Mouse (Mus musculus): ENCODE results near the gene Nup133. TPM values are rescaled to one million over a fixed set of nuclear protein-coding genes. Genes with fewer than 3 reads are reported as not detected.

Nup133 gene
- polyA plus RNA-seq, 1 experiment from 2014 or later = 42.3 TPM

- no peaks in the 10 kb centered on the region for H3K9me3 ChIP-seq
- no peaks in the 10 kb centered on the region for H3K27me3 ChIP-seq
- no peak for ATAC-seq (ENCODE audit: insufficient number of reproducible peaks, insufficient read depth, low FRiP score, low TSS enrichment, low read depth)
- H3K4me1 ChIP-seq = peaks cover 14% of the 10 kb centered on the region
- H3K4me2 ChIP-seq = peak overlapping the region; percentile 97
- peak overlapping the region; percentile 100 for H3K4me3 ChIP-seq
- H3K27ac ChIP-seq = peak overlapping the region; percentile 91
- peak overlapping the region; percentile 91 for H3K9ac ChIP-seq
- H3K36me3 ChIP-seq = peaks cover 28% of the 10 kb centered on the region
- WGBS = 33% methylated on average over 10 of the region's 10 CpGs
Observed at GRCm38 (mm10) chr8:123950077-123950802, 1.2 kb upstream of the Nup133 start.

GRCm38 (mm10) chr8:123949686-123949986, 571 bp upstream of the Nup133 start:
- Histone ChIP-seq H3K4me1 (peaks cover 14% of the 10 kb centered on the region), H3K4me3 (peak overlapping the region; percentile 100), H3K9me3 (no peaks in the 10 kb centered on the region), H3K4me2 (peak overlapping the region; percentile 97), H3K36me3 (peaks cover 30% of the 10 kb centered on the region), H3K27ac (peak overlapping the region; percentile 91), H3K9ac (peak overlapping the region; percentile 91), H3K27me3 (no peaks in the 10 kb centered on the region)
- no peak for ATAC-seq (ENCODE audit: insufficient number of reproducible peaks, insufficient read depth, low FRiP score, low TSS enrichment, low read depth)
- 4% methylated on average over 10 of the region's 10 CpGs for WGBS

- Histone ChIP-seq H3K27me3 (no peaks in the 10 kb centered on the region), H3K9me3 (no peaks in the 10 kb centered on the region), H3K27ac (no peak overlapping the region), H3K9ac (no peak overlapping the region), H3K4me2 (no peak overlapping the region), H3K36me3 (peaks cover 77% of the 10 kb centered on the region), H3K4me1 (no peaks in the 10 kb centered on the region), H3K4me3 (no peak overlapping the region)
- ATAC-seq (ENCODE audit: insufficient number of reproducible peaks, insufficient read depth, low FRiP score, low TSS enrichment, low read depth) = no peak
- WGBS = 90% methylated on average over 7 of the region's 7 CpGs
Observed at GRCm38 (mm10) chr8:123929026-123929425, 20.0 kb downstream of the Nup133 start.

GRCm38 (mm10) chr8:123925671-123926070, 23.4 kb downstream of the Nup133 start:
- no peaks in the 10 kb centered on the region for H3K9me3 ChIP-seq
- H3K4me3 ChIP-seq = no peak overlapping the region
- no peak overlapping the region for H3K9ac ChIP-seq
- H3K27me3 ChIP-seq = no peaks in the 10 kb centered on the region
- H3K27ac ChIP-seq = no peak overlapping the region
- no peak for ATAC-seq (ENCODE audit: insufficient number of reproducible peaks, insufficient read depth, low FRiP score, low TSS enrichment, low read depth)
- no peaks in the 10 kb centered on the region for H3K4me1 ChIP-seq
- WGBS = 88% methylated on average over 3 of the region's 3 CpGs
- peaks cover 86% of the 10 kb centered on the region for H3K36me3 ChIP-seq
- H3K4me2 ChIP-seq = no peak overlapping the region

- Histone ChIP-seq H3K27ac (no peak overlapping the region), H3K9ac (no peak overlapping the region), H3K9me3 (no peaks in the 10 kb centered on the region), H3K4me1 (no peaks in the 10 kb centered on the region), H3K4me3 (no peak overlapping the region), H3K27me3 (no peaks in the 10 kb centered on the region), H3K4me2 (no peak overlapping the region), H3K36me3 (peaks cover 86% of the 10 kb centered on the region)
- WGBS = 11% methylated on average over 2 of the region's 2 CpGs
- peak; percentile 37; the same call in 1 of the 2 replicates for ATAC-seq (ENCODE audit: insufficient number of reproducible peaks, insufficient read depth, low FRiP score, low TSS enrichment, low read depth)
Observed at GRCm38 (mm10) chr8:123924719-123925118, 24.3 kb downstream of the Nup133 start.

GRCm38 (mm10) chr8:123914635-123915034, 34.4 kb downstream of the Nup133 start:
- no peak for ATAC-seq (ENCODE audit: insufficient number of reproducible peaks, insufficient read depth, low FRiP score, low TSS enrichment, low read depth)
- H3K9me3 ChIP-seq = no peaks in the 10 kb centered on the region
- H3K4me2 ChIP-seq = no peak overlapping the region
- no peaks in the 10 kb centered on the region for H3K27me3 ChIP-seq
- no peak overlapping the region for H3K27ac ChIP-seq
- peaks cover 90% of the 10 kb centered on the region for H3K36me3 ChIP-seq
- no peaks in the 10 kb centered on the region for H3K4me1 ChIP-seq
- 97% methylated on average over 3 of the region's 3 CpGs for WGBS
- H3K4me3 ChIP-seq = no peak overlapping the region
- no peak overlapping the region for H3K9ac ChIP-seq

- Histone ChIP-seq H3K4me3 (no peak overlapping the region), H3K9ac (no peak overlapping the region), H3K27me3 (no peaks in the 10 kb centered on the region), H3K4me2 (no peak overlapping the region), H3K36me3 (peaks cover 92% of the 10 kb centered on the region), H3K9me3 (no peaks in the 10 kb centered on the region), H3K4me1 (no peaks in the 10 kb centered on the region), H3K27ac (no peak overlapping the region)
- WGBS = 61% methylated on average over 4 of the region's 4 CpGs
- no peak for ATAC-seq (ENCODE audit: insufficient number of reproducible peaks, insufficient read depth, low FRiP score, low TSS enrichment, low read depth)
Observed at GRCm38 (mm10) chr8:123912265-123912664, 36.8 kb downstream of the Nup133 start.

GRCm38 (mm10) chr8:123907604-123908003, 41.5 kb downstream of the Nup133 start:
- no peak overlapping the region for H3K4me3 ChIP-seq
- ATAC-seq (ENCODE audit: insufficient number of reproducible peaks, insufficient read depth, low FRiP score, low TSS enrichment, low read depth) = no peak
- 97% methylated on average over 6 of the region's 6 CpGs for WGBS

GRCm38 (mm10) chr8:123902653-123903052, 46.4 kb downstream of the Nup133 start:
- H3K4me1 ChIP-seq = no peaks in the 10 kb centered on the region
- H3K4me3 ChIP-seq = no peak overlapping the region
- H3K27ac ChIP-seq = no peak overlapping the region
- no peaks in the 10 kb centered on the region for H3K27me3 ChIP-seq
- no peak overlapping the region for H3K4me2 ChIP-seq
- H3K36me3 ChIP-seq = peaks cover 84% of the 10 kb centered on the region
- no peaks in the 10 kb centered on the region for H3K9me3 ChIP-seq
- H3K9ac ChIP-seq = no peak overlapping the region
- WGBS = 84% methylated on average over 7 of the region's 7 CpGs
- ATAC-seq (ENCODE audit: insufficient number of reproducible peaks, insufficient read depth, low FRiP score, low TSS enrichment, low read depth) = no peak

More at GRCm38 (mm10) chr8:123907604-123908003, 41.5 kb downstream of the Nup133 start:
- peaks cover 92% of the 10 kb centered on the region for H3K36me3 ChIP-seq
- no peaks in the 10 kb centered on the region for H3K27me3 ChIP-seq
- H3K9ac ChIP-seq = no peak overlapping the region
- no peaks in the 10 kb centered on the region for H3K4me1 ChIP-seq
- H3K4me2 ChIP-seq = no peak overlapping the region
- H3K27ac ChIP-seq = no peak overlapping the region
- no peaks in the 10 kb centered on the region for H3K9me3 ChIP-seq

GRCm38 (mm10) chr8:123899366-123899765, 49.7 kb downstream of the Nup133 start:
- peaks cover 56% of the 10 kb centered on the region for H3K36me3 ChIP-seq

GRCm38 (mm10) chr8:123898576-123898975, 50.5 kb downstream of the Nup133 start:
- Histone ChIP-seq H3K4me1 (no peaks in the 10 kb centered on the region), H3K9ac (no peak overlapping the region), H3K36me3 (peaks cover 48% of the 10 kb centered on the region), H3K27me3 (peaks cover 34% of the 10 kb centered on the region), H3K27ac (no peak overlapping the region), H3K4me3 (no peak overlapping the region), H3K9me3 (no peaks in the 10 kb centered on the region), H3K4me2 (no peak overlapping the region)
- WGBS = 82% methylated on average over 5 of the region's 5 CpGs
- ATAC-seq (ENCODE audit: insufficient number of reproducible peaks, insufficient read depth, low FRiP score, low TSS enrichment, low read depth) = no peak

More at GRCm38 (mm10) chr8:123899366-123899765, 49.7 kb downstream of the Nup133 start:
- no peak overlapping the region for H3K4me3 ChIP-seq
- ATAC-seq (ENCODE audit: insufficient number of reproducible peaks, insufficient read depth, low FRiP score, low TSS enrichment, low read depth) = no peak
- no peak overlapping the region for H3K27ac ChIP-seq
- H3K9me3 ChIP-seq = no peaks in the 10 kb centered on the region
- 90% methylated on average over 7 of the region's 7 CpGs for WGBS
- H3K27me3 ChIP-seq = peaks cover 26% of the 10 kb centered on the region
- no peak overlapping the region for H3K9ac ChIP-seq
- H3K4me1 ChIP-seq = no peaks in the 10 kb centered on the region
- H3K4me2 ChIP-seq = no peak overlapping the region

GRCm38 (mm10) chr8:123896774-123897173, 52.3 kb downstream of the Nup133 start:
- no peak overlapping the region for H3K9ac ChIP-seq
- 59% methylated on average over 10 of the region's 10 CpGs for WGBS
- H3K27me3 ChIP-seq = peaks cover 52% of the 10 kb centered on the region
- H3K4me3 ChIP-seq = no peak overlapping the region
- peaks cover 30% of the 10 kb centered on the region for H3K36me3 ChIP-seq
- H3K4me1 ChIP-seq = peaks cover 13% of the 10 kb centered on the region
- no peak for ATAC-seq (ENCODE audit: insufficient number of reproducible peaks, insufficient read depth, low FRiP score, low TSS enrichment, low read depth)
- H3K4me2 ChIP-seq = no peak overlapping the region
- no peaks in the 10 kb centered on the region for H3K9me3 ChIP-seq
- no peak overlapping the region for H3K27ac ChIP-seq

Data from embryonic facial prominence, embryonic 13.5 days (tissue).